Mouse (Mus musculus) C2C12 (cell line): ENCODE results near the gene Zfp513.

Experiments
- CEBPB ChIP-seq: IDR thresholded peaks from one replicate; pipeline ENCODE4 v1.6.1; 2011; ENCODE audit warnings: low read depth, mild to moderate bottlenecking, control low read depth, moderate library complexity
- CTCF ChIP-seq: IDR thresholded peaks from one replicate; pipeline ENCODE4 v1.5.1; 2011; ENCODE audit not compliant: control insufficient read depth, insufficient read depth, insufficient read length
- USF1 ChIP-seq: IDR thresholded peaks from one replicate; pipeline ENCODE4 v1.6.1; 2011; ENCODE audit warnings: low read depth, mild to moderate bottlenecking, control low read depth, moderate library complexity

DNA sequence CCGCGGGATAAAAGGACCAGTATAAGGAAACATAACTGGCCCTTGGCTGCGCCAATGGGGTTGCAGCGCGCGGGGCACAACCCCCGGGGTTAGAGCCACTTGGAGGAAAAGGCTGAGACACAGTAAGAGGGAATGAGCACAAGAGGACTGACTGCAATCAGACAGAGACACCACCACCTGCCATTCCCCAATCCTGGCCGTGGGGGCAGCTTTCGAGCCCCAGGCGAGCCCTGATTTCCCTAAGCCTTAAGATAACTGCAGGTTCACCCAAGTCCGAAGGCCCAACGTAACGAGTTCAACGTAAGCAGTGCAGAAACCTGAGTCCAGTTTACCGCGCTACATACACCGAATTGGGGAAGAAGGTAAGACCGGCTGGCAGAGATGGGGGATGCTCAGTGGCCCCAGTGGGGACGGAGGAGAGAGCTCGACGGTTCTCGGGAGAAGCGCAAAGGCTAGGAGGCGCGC is 22.8 kb downstream of the Zfp513 start:
- TF ChIP-seq CTCF (no peak), USF1 (no peak), CEBPB (no peak)
